Mouse (Mus musculus) cerebellum, adult 8-10 months (tissue): ENCODE measurements around the gene Cx3cr1.
"Not testable (repeated sequence)": the region's sequence is repeated elsewhere in the genome, so short reads cannot be mapped to it uniquely, and the experiment has no call there.

Experiments
- DNase-seq: peaks from one replicate; pipeline ENCODE4 v3.0.0; 2022

Cx3cr1 gene

GRCm38 (mm10) chr9:120069779-120070178 is at the start of gene Cx3cr1:
Cx3cr1 (minus strand) TSS chr9:120069879.
- no peak for DNase-seq

- DNase-seq, result no peak
Observed at GRCm38 (mm10) chr9:120118212-120118611, 48.5 kb upstream of the Cx3cr1 start.

GRCm38 (mm10) chr9:120116184-120116624 is 46.5 kb upstream of the Cx3cr1 start:
- no peak for DNase-seq

- no peak for DNase-seq
Observed at GRCm38 (mm10) chr9:120115580-120115979, 45.9 kb upstream of the Cx3cr1 start.

- DNase-seq, result no peak
Observed at GRCm38 (mm10) chr9:120114789-120115151, 45.1 kb upstream of the Cx3cr1 start.

GRCm38 (mm10) chr9:120114051-120114788 is 44.5 kb upstream of the Cx3cr1 start:
- DNase-seq, result no peak

- DNase-seq, result no peak
Observed at GRCm38 (mm10) chr9:120113456-120113855, 43.8 kb upstream of the Cx3cr1 start.

GRCm38 (mm10) chr9:120112472-120112871 is 42.8 kb upstream of the Cx3cr1 start:
- no peak for DNase-seq

- no peak for DNase-seq
Observed at GRCm38 (mm10) chr9:120111156-120111945, 41.7 kb upstream of the Cx3cr1 start.

GRCm38 (mm10) chr9:120110211-120111018 is 40.7 kb upstream of the Cx3cr1 start, which contains the start of gene Slc25a38:
Slc25a38 (plus strand) TSS chr9:120110374.
- peak; percentile 94 for DNase-seq

GRCm38 (mm10) chr9:120108953-120109352 is 39.3 kb upstream of the Cx3cr1 start:
- DNase-seq, result not testable (repeated sequence)

GRCm38 (mm10) chr9:120101165-120101564 is 31.5 kb upstream of the Cx3cr1 start:
- no peak for DNase-seq

GRCm38 (mm10) chr9:120099304-120099703 is 29.6 kb upstream of the Cx3cr1 start:
- no peak for DNase-seq

GRCm38 (mm10) chr9:120098682-120099081 is 29.0 kb upstream of the Cx3cr1 start:
- peak; percentile 61 for DNase-seq

GRCm38 (mm10) chr9:120095886-120096285 is 26.2 kb upstream of the Cx3cr1 start:
- DNase-seq, result no peak

- no peak for DNase-seq
Observed at GRCm38 (mm10) chr9:120093701-120094100, 24.0 kb upstream of the Cx3cr1 start.

GRCm38 (mm10) chr9:120091696-120092238 is 22.1 kb upstream of the Cx3cr1 start, which contains the start of gene Ccr8:
Ccr8 (plus strand) TSS chr9:120092114.
- DNase-seq, result no peak

GRCm38 (mm10) chr9:120091086-120091485 is 21.4 kb upstream of the Cx3cr1 start:
- DNase-seq, result no peak

- DNase-seq, result no peak
Observed at GRCm38 (mm10) chr9:120089125-120089524, 19.4 kb upstream of the Cx3cr1 start.

GRCm38 (mm10) chr9:120084406-120084805 is 14.7 kb upstream of the Cx3cr1 start:
- DNase-seq, result no peak

- no peak for DNase-seq
Observed at GRCm38 (mm10) chr9:120083158-120083894, 13.6 kb upstream of the Cx3cr1 start.

GRCm38 (mm10) chr9:120082691-120083090 is 13.0 kb upstream of the Cx3cr1 start:
- no peak for DNase-seq
